Mouse (Mus musculus): ENCODE measurements around the gene Gstp1.
"Not testable (repeated sequence)": the region's sequence is repeated elsewhere in the genome, so short reads cannot be mapped to it uniquely, and the experiment has no call there.

Gene Gstp1

DNA sequence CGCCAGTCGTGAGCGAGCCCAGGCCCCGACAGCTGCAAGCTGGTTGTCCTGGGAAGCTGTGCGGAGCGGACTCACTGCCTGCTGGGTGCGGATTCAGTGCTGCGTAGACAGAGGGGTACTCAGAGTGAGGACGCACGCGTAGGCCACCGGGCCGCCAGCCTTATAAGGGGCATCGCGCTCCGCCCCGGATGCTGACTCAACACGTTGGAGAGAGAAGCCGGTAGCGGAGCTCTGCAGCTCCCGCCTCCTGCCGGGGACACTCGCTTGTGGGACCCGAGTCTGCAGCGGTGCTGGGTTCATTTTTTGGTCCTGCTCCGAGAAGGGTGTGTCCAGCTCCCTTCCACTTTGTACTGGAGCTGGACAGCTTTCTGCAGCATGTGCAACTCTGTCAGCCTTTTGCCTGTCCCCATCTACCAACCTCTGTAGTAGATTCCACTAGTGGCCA is at the start of gene Gstp1:
Gene Gstp1, minus strand, starts transcription at position 198 of the 445 bp plus-strand sequence.
- DNase-seq (ENCODE audit: low read depth, low spot score), result peak; percentile 96

- DNase-seq (ENCODE audit: low read depth, low spot score), result peak; percentile 97
Measured at GRCm38 (mm10) chr19:4087090-4087489, 49.3 kb upstream of the Gstp1 start.

GRCm38 (mm10) chr19:4086156-4086555 is 48.4 kb upstream of the Gstp1 start:
- DNase-seq (ENCODE audit: low read depth, low spot score), result no peak

- peak; percentile 60 for DNase-seq (ENCODE audit: low read depth, low spot score)
Measured at GRCm38 (mm10) chr19:4084984-4085383, 47.2 kb upstream of the Gstp1 start.

GRCm38 (mm10) chr19:4083826-4084225 is 46.0 kb upstream of the Gstp1 start:
- no peak for DNase-seq (ENCODE audit: low read depth, low spot score)

DNA sequence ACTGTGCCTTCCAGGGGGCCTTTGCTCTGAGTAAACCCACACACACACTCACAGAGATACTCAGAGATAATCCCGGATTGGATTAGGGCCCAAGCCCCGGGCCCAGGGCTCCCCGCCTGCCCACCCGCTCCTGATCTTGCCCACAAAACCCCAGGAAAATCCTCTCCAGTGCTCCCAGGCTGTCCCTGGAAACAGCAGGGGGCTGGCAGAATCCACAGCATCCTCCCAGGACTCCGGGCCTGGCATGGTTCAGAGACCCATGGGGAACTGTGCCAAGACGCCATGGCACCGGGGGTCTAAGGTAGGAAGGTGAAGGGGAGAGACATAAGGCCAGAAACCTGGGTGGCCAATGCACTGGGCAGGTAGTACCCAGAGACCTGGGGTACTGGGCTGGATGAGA is 45.5 kb upstream of the Gstp1 start:
- DNase-seq (ENCODE audit: low read depth, low spot score), result no peak

- DNase-seq (ENCODE audit: low read depth, low spot score), result no peak
Measured at GRCm38 (mm10) chr19:4082219-4082965, 44.6 kb upstream of the Gstp1 start.

DNA sequence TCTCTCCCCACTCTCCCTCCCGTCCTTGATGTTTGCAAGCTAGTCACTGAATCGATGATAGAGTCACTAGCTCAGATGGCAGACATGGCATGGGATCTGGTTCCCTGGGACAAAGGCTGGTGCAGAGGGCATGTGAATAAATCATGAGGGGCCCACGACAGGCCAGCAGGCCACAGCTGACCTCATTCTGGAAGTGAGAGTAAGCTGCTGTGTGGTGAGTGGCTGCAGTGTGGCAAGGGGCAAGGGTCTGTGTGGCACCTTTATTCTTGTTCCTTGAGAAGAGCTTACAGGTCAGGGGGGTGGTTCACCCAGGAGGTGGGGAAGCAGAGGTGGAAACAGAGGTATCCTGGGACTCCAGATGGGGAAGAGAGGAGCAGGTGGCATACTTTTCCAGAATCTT is 43.6 kb upstream of the Gstp1 start, which contains the start of gene Cabp2:
Gene Cabp2, plus strand, starts transcription at position 185 of the 400 bp plus-strand sequence.
- no peak for DNase-seq (ENCODE audit: low read depth, low spot score)

GRCm38 (mm10) chr19:4080511-4081009 is 42.8 kb upstream of the Gstp1 start:
- no peak for DNase-seq (ENCODE audit: low read depth, low spot score)

GRCm38 (mm10) chr19:4079594-4079993 is 41.8 kb upstream of the Gstp1 start:
- no peak for DNase-seq (ENCODE audit: low read depth, low spot score)

DNA sequence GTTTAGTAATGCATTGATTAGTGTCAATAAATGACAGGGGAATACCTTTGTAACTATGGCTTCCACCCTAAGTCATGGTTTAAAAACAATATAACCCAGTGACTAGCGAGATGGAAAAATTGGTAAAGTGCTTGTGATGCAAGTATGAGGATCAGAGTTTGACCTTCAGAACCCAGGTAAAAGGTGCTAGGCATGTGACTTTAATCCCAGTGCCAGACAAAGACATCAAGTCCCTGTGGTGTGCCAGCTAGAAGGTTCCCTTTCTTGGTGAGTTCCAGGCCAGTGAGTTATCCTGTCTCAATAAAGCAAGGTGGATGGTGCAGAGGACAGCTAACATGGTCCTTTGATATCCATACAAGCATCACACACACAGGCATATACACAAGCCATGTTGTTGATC is 37.7 kb upstream of the Gstp1 start:
- DNase-seq (ENCODE audit: low read depth, low spot score), result no peak

GRCm38 (mm10) chr19:4072706-4073424 is 35.1 kb upstream of the Gstp1 start:
- no peak for DNase-seq (ENCODE audit: low read depth, low spot score)

DNA sequence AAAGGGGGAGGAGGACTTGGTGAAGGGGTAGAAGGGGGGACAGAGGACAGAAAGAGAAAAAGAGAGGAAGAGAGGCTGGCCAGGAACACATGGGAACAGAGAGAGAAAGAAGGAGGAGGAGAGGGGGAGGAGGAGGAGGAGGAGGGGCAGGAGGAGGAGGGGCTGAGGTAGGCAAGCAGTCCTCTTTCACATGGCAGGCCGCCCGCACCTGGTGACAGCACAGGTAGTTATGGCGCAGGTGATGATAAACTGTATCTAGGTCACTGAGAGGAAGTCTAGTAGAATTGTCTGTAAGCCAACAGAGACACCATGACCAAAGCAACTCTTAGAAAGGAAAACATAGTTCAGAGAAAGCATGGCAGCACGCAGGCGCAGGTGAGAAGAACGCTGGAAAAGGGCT is 33.6 kb upstream of the Gstp1 start:
- no peak for DNase-seq (ENCODE audit: low read depth, low spot score)

GRCm38 (mm10) chr19:4070756-4071155 is 33.0 kb upstream of the Gstp1 start:
- no peak for DNase-seq (ENCODE audit: low read depth, low spot score)

GRCm38 (mm10) chr19:4070311-4070710 is 32.5 kb upstream of the Gstp1 start:
- DNase-seq (ENCODE audit: low read depth, low spot score), result no peak

GRCm38 (mm10) chr19:4068717-4069410 is 31.1 kb upstream of the Gstp1 start:
- DNase-seq (ENCODE audit: low read depth, low spot score), result no peak

DNA sequence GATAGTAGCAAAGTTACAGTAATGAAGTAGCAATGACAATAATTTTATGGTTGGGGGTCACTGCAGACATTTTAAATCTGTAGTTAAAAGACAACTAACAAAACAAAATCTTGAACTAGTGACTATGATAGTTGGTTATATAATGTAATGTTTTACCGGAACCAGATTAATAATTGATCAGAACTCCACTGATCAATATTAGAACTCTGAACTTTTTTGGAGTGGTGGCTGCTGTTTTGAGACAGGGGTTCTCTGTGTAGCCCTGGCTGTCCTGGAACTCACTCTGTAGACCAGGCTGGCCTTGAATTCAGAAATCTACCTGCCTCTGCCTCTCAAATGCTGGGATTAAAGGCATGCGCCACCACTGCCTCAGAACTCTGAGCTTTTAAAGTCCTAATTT is 30.5 kb upstream of the Gstp1 start:
- not testable (repeated sequence) for DNase-seq (ENCODE audit: low read depth, low spot score)

- DNase-seq (ENCODE audit: low read depth, low spot score), result no peak
Measured at GRCm38 (mm10) chr19:4066877-4067276, 29.1 kb upstream of the Gstp1 start.

GRCm38 (mm10) chr19:4066280-4066679 is 28.5 kb upstream of the Gstp1 start:
- no peak for DNase-seq (ENCODE audit: low read depth, low spot score)

DNA sequence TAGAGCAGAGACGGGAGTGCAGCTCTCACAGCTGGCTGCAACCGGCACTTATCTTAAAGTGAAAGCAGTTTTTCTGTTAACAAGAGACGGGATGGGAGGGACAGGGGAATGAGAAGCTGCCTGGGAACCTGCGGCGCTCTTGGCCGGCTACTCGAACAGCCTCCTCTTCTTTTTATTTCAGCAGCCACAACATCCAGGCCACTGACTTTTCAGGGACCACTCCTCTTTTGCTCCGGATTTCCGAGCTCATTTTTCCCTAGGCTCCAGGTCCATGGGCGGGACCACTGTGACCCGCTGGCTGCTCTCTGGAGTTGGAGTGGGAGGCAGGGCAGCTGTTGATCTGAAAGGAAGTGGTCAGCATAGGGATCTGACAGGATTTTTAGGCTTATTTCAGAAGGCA is 26.7 kb upstream of the Gstp1 start:
- DNase-seq (ENCODE audit: low read depth, low spot score), result not testable (repeated sequence)

DNA sequence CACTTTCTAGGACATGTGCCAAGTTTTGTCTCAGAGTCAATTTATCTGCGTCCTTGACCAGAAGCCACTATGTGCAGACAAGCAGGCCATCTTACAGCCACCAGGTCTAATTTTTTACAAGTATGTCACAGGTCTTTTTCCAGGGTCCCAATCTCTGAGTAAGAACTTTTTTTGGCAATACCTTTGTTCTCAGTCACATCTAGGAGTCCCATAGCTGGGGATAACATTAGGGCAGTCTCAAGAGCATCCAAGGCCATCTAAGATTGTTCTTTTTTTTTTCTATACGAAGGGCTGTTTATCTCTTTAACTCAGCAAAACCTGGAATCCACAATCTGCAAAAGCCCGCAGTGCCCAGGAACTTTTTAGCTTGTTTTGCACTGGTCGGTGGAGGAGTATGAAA is 25.6 kb upstream of the Gstp1 start:
- not testable (repeated sequence) for DNase-seq (ENCODE audit: low read depth, low spot score)

GRCm38 (mm10) chr19:4060899-4061465 is 23.2 kb upstream of the Gstp1 start:
- no peak for DNase-seq (ENCODE audit: low read depth, low spot score)
